Mouse (Mus musculus) right cerebral cortex, postnatal 14 days (tissue): Measurements from ENCODE around the gene A230072I06Rik.

Experiments used
- DNase-seq: peaks from one replicate; pipeline ENCODE4 v3.0.0; 2022

Gene A230072I06Rik

DNA sequence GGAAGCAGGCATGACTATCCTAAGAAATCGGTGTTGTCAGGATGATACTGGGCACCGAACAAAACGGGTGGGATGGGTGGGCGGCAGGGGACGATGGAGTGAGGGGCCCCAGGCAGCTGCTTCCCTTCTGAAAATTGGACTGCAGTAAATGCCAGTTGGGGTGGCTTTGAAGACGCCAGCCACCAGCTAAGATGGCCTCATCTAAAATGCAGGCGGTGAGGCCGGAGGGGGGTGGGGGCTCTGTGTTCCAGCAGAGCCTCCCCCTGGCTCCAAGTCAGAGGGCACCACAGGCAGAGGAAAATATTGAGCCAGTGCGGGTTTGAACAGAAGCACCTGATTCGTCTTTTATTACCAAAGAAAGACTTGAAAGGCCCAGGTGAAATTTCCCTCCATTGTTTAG is 45.9 kb downstream of the A230072I06Rik start:
- DNase-seq, result no peak

DNA sequence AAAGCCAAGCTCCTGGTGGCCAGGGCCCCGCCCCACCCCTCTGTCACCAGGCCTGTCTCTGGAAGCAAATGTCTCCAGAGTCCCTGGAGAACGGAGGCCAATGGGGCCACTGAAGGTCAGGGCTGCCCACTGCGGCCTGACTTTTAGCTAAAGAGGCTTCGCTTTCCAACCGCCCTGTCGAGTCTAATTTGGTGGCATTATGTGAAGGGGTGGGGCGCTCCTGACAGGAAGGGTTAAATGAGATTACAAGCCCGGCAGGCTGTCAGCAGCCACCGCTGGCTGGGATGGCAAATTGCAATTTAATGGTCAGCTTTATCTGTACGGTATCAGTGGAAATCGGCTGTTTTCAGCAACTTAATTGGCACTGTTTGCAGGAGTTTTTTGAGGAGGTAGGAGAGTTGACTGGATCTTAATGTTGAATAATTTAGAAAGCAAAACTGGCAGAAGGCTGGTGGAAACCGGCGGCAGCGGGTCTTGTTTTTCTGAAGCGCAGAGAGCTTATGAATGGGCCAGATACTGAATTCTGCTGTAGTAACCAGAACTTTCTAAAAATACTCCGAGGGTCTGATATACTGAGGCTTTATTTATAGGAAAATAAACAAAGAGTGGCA is 46.5 kb downstream of the A230072I06Rik start:
- DNase-seq, result no peak

DNA sequence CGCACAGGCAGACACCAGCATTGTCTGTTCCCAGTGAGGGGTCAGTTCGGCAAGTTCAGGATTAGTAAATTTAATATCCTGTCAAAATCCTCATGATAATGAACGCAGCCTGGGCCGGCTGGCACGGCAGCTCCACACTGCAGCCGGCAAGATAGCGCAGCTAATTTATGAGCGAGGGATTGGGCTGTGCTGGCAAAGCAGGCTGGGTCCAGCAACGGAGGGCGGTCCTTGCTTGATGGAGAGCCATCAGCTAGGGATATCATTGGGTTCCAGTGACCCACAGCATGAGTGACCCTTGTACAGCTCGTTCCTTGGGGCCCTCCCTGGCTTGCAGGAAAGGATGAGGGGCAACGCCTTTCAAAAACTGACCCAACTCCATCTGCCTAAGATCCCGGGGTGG is 48.6 kb downstream of the A230072I06Rik start:
- DNase-seq, result no peak

DNA sequence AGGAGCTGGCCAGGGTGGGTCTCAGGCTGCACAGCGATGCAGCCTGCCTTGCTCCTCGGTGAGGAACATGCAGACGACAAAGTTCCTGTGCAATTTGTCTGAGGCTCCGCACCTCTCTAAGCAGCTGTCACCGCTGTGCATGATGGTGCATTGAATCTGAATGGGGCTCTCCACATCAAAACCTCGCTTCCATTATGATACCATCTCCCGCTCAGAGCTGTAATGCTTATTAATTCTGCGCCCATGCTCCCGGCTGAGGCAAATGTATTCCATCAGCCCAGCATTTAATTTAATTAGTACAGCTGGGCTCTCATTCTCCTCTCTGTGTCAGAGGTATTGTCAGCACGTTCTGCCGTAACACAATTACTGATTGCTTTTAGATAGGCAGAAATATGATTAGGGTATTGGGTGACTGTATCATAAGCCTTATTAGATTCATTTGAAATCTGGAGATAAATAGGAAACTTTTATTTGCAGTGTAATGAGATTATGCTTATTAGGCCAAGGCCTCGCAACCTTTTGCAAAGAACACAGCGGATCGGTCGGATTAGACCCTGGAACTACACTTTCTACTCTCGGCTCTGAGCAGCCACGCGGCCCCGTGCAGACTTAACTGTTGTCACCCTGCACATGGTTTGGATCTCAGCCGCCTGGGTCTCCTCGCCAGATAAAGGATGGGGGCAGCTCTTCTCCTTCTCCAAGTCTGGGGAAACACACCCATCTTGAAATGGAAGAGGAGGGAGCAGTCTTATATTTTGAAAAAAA is 49.3 kb downstream of the A230072I06Rik start:
- DNase-seq, result no peak

DNA sequence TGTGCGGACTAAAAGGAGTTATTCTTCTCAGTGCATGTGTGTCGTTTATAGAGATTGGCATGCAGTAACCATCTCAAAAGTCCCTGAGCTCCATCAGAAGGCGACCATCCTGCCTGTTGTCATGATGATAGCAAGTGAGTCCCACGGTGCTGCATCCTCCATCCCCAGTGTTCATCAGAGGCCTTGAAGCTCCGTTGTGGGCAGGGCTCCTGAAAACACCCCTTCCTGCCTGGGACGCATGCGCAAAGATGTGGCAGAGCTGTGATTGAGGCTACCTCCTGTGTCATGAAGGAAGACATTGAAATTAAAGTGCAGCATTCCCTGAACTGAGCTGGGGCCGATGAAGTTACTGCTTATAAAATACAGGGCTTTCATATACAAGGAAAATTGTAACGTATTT is 49.9 kb downstream of the A230072I06Rik start:
- no peak for DNase-seq

DNA sequence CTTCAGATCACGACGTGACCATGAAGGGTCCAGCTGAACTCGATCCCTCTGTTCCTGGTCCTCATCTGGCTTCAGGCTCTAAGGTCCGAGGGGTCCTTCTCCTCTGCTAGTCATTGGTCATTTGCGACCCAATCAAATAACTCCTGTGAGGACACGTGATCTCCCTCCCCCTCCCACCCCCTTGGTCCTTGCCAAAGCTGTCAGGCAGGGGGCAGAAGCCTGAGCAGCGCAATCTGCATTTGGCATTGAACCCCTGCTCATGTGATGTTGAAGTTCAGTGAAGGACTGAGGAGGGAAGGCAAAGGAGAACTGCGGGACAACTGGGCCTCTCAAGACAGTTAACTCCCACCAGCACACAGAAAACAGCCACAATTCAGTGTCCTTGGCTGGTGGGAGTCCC is 51.4 kb downstream of the A230072I06Rik start:
- no peak for DNase-seq
